Comparison of ENCODE assay signal across 16 mouse cellular contexts in genomic region chr6:129407324-129407723, GRCm38 (mm10). TPM values are rescaled to one million over a fixed set of nuclear protein-coding genes. Genes with fewer than 3 reads are reported as not detected.
DNase-seq lines count a peak whose midpoint lies in the region; ATAC-seq and TF ChIP-seq lines count a peak whose summit lies in the region.
"Had no signal": no experiment of that assay in that cellular context is flagged by ENCODE, and none has a peak within 500 bp of the region (broad histone marks: within the 10 kb centered on the region; RNA-seq: fewer than 3 reads in every experiment).

No protein-coding gene starts in this region.

- H3K4me2 ChIP-seq in liver, postnatal 0 days (ENCODE audit: low read depth, low read length): peak overlapping the region; percentile 13; the same call in 1 of the 2 replicates
- H3K4me2 ChIP-seq in midbrain, postnatal 0 days (ENCODE audit: low read depth, low read length, poor library complexity, severe bottlenecking): no peak overlapping the region
- H3K4me2 ChIP-seq: forebrain, embryonic 12.5 days; hindbrain, embryonic 15.5 days; neural tube, embryonic 15.5 days had no signal

- peak; percentile 64 for ATAC-seq in liver, postnatal 0 days
- ATAC-seq in midbrain, postnatal 0 days (ENCODE audit: low FRiP score): no peak

- H3K36me3 ChIP-seq in liver, postnatal 0 days (replicated peaks; ENCODE audit: insufficient read depth, low read length): no peaks in the 10 kb centered on the region
- H3K36me3 ChIP-seq in midbrain, postnatal 0 days (ENCODE audit: insufficient read depth, low read length): no peaks in the 10 kb centered on the region
- H3K36me3 ChIP-seq: forebrain, embryonic 12.5 days; hindbrain, embryonic 15.5 days; neural tube, embryonic 15.5 days had no signal

- peak; percentile 31 for DNase-seq in kidney, adult 9 months
- no peak for DNase-seq in kidney, postnatal 4 days
- DNase-seq in A20 (ENCODE audit: low read depth, low spot score): peak; percentile 85
- no peak for DNase-seq in liver, postnatal 0 days
- no peak for DNase-seq in midbrain, postnatal 0 days (ENCODE audit: low spot score)
- no peak for DNase-seq in adrenal gland, adult 18-20 months (ENCODE audit: low spot score in 2 of 2)
- DNase-seq: adrenal gland, postnatal 14 days; cerebellum, postnatal 36 days; spleen, adult 18-20 months; thymus, postnatal 25 days had no signal

- no peak overlapping the region for H3K4me3 ChIP-seq in brown adipose tissue, adult 24 weeks (ENCODE audit: insufficient read depth, low read depth, low read length)
- H3K4me3 ChIP-seq in liver, postnatal 0 days (ENCODE audit: low read depth, low read length): no peak overlapping the region
- no peak overlapping the region for H3K4me3 ChIP-seq in midbrain, postnatal 0 days (ENCODE audit: low read depth, low read length)
- H3K4me3 ChIP-seq: forebrain, embryonic 12.5 days; hindbrain, embryonic 15.5 days; neural tube, embryonic 15.5 days had no signal

- no peaks in the 10 kb centered on the region for H3K27me3 ChIP-seq in liver, postnatal 0 days (ENCODE audit: insufficient read depth, low read length)
- no peaks in the 10 kb centered on the region for H3K27me3 ChIP-seq in midbrain, postnatal 0 days (ENCODE audit: insufficient read depth, low read length)
- H3K27me3 ChIP-seq: forebrain, embryonic 12.5 days; hindbrain, embryonic 15.5 days; megakaryocyte, embryonic 14.5 days; neural tube, embryonic 15.5 days had no signal

- no peak overlapping the region for H3K9ac ChIP-seq in liver, postnatal 0 days (replicated peaks)
- H3K9ac ChIP-seq in midbrain, postnatal 0 days (replicated peaks; ENCODE audit: low read length, poor library complexity, severe bottlenecking): no peak overlapping the region
- H3K9ac ChIP-seq: forebrain, embryonic 12.5 days; hindbrain, embryonic 15.5 days; neural tube, embryonic 15.5 days had no signal

- no peaks in the 10 kb centered on the region for H3K9me3 ChIP-seq in liver, postnatal 0 days (ENCODE audit: low read length)
- H3K9me3 ChIP-seq in midbrain, postnatal 0 days (ENCODE audit: low read length): no peaks in the 10 kb centered on the region
- H3K9me3 ChIP-seq: forebrain, embryonic 12.5 days; hindbrain, embryonic 15.5 days; megakaryocyte, embryonic 14.5 days; neural tube, embryonic 15.5 days had no signal

- no peak for TF ChIP-seq CTCF in liver, postnatal 0 days (IDR thresholded peaks at IDR 0.05; ENCODE audit: low read depth)
- TF ChIP-seq CTCF in midbrain, postnatal 0 days (IDR thresholded peaks at IDR 0.05): no peak

- peak overlapping the region; percentile 59 for H3K27ac ChIP-seq in brown adipose tissue, adult 24 weeks (replicated peaks; ENCODE audit: low read depth, low read length)
- peak overlapping the region; percentile 66 for H3K27ac ChIP-seq in liver, postnatal 0 days (ENCODE audit: low read depth)
- no peak overlapping the region for H3K27ac ChIP-seq in midbrain, postnatal 0 days (ENCODE audit: low read depth, low read length)
- H3K27ac ChIP-seq: forebrain, embryonic 12.5 days; hindbrain, embryonic 15.5 days; neural tube, embryonic 15.5 days had no signal

- H3K4me1 ChIP-seq in brown adipose tissue, adult 24 weeks (ENCODE audit: control insufficient read depth, insufficient read depth, insufficient read length, low read length): no peaks in the 10 kb centered on the region
- H3K4me1 ChIP-seq in liver, postnatal 0 days (ENCODE audit: insufficient read depth): no peaks in the 10 kb centered on the region
- H3K4me1 ChIP-seq in midbrain, postnatal 0 days (ENCODE audit: insufficient read depth, low read length): no peaks in the 10 kb centered on the region
- H3K4me1 ChIP-seq: forebrain, embryonic 12.5 days; hindbrain, embryonic 15.5 days; neural tube, embryonic 15.5 days had no signal

- TF ChIP-seq EP300 in liver, postnatal 0 days (IDR thresholded peaks at IDR 0.05; ENCODE audit: low read depth): peak; percentile 55

- WGBS in liver, postnatal 0 days (ENCODE audit: insufficient replicate concordance): 26% methylated on average over 2 of the region's 2 CpGs
- WGBS in midbrain, postnatal 0 days: 51% methylated on average over 2 of the region's 2 CpGs

RNA-seq across cellular contexts. Expression of gene Clec9a, which starts 1.3 kb away (rescaled TPM):
- polyA plus RNA-seq in brown adipose tissue, adult 24 weeks (2012; ENCODE audit: insufficient read depth, insufficient read length, missing spikeins): 0.63 TPM in 1 of 2 replicates, not detected in the other
- polyA plus RNA-seq in liver, postnatal 0 days (2015; fragmentation: Nextera tagmentation; extraction: Ambion mirVana): 0.56 and 0.92 TPM in 2 replicates
- total RNA-seq in midbrain, postnatal 0 days (2014; rRNA removed): not detected in 2 replicates
- polyA plus RNA-seq in midbrain, postnatal 0 days (2015; fragmentation: Nextera tagmentation; extraction: Ambion mirVana): 0.07 and 0.44 TPM in 2 replicates
- total RNA-seq in adrenal gland, adult 18-20 months (2021): 1 to 10 TPM in 1 of 2 experiments, under 1 TPM in 1; 0.53 to 1.6 TPM

RNA-seq across cellular contexts. Expression of gene Clec1b, which starts 10.2 kb away (rescaled TPM):
- not detected in 2 replicates for polyA plus RNA-seq in brown adipose tissue, adult 24 weeks (2012; ENCODE audit: insufficient read depth, insufficient read length, missing spikeins)
- polyA plus RNA-seq in liver, postnatal 0 days (2015; fragmentation: Nextera tagmentation; extraction: Ambion mirVana): 53.8 and 56.0 TPM in 2 replicates
- not detected in 2 replicates for total RNA-seq in midbrain, postnatal 0 days (2014; rRNA removed)
- polyA plus RNA-seq in midbrain, postnatal 0 days (2015; fragmentation: Nextera tagmentation; extraction: Ambion mirVana): 0.46 and 0.61 TPM in 2 replicates
- total RNA-seq in adrenal gland, adult 18-20 months (2021): 1 to 10 TPM; 1.4 to 2.0 TPM

RNA-seq across cellular contexts. Expression of gene Clec12b, which starts 21.6 kb away (rescaled TPM):
- polyA plus RNA-seq in brown adipose tissue, adult 24 weeks (2012; ENCODE audit: insufficient read depth, insufficient read length, missing spikeins): not detected in 2 replicates
- polyA plus RNA-seq in liver, postnatal 0 days (2015; fragmentation: Nextera tagmentation; extraction: Ambion mirVana): 0.11 TPM in 1 of 2 replicates, not detected in the other
- not detected in 2 replicates for total RNA-seq in midbrain, postnatal 0 days (2014; rRNA removed)
- polyA plus RNA-seq in midbrain, postnatal 0 days (2015; fragmentation: Nextera tagmentation; extraction: Ambion mirVana): 0.23 and 0.37 TPM in 2 replicates
- under 1 TPM; 0.22 to 0.30 TPM for total RNA-seq in adrenal gland, adult 18-20 months (2021)
- total RNA-seq: left cerebral cortex, adult 8-10 months had no signal
- polyA plus RNA-seq: forebrain, embryonic 12.5 days had no signal

RNA-seq across cellular contexts. Expression of gene Clec1a, which starts 44.5 kb away (rescaled TPM):
- 2.1 and 2.5 TPM in 2 replicates for polyA plus RNA-seq in brown adipose tissue, adult 24 weeks (2012; ENCODE audit: insufficient read depth, insufficient read length, missing spikeins)
- polyA plus RNA-seq in liver, postnatal 0 days (2015; fragmentation: Nextera tagmentation; extraction: Ambion mirVana): 0.65 and 1.0 TPM in 2 replicates
- total RNA-seq in midbrain, postnatal 0 days (2014; rRNA removed): 1.9 and 5.6 TPM in 2 replicates
- polyA plus RNA-seq in midbrain, postnatal 0 days (2015; fragmentation: Nextera tagmentation; extraction: Ambion mirVana): 2.6 and 2.8 TPM in 2 replicates
- 1 to 10 TPM; 4.0 to 4.5 TPM for total RNA-seq in adrenal gland, adult 18-20 months (2021)

Comparison
In these comparisons a context has a peak if more than half of its experiments do, and no peak if none do; other contexts are left out.
1. DNase-seq: peak in kidney, adult 9 months (single experiment) and A20 (single experiment); none in kidney, postnatal 4 days (0 of 2), liver, postnatal 0 days (single experiment), midbrain, postnatal 0 days (single experiment) and adrenal gland, adult 18-20 months (0 of 2).
2. RNA of gene Clec1b, which starts 10.2 kb away (polyA plus RNA-seq): 53.8 to 56.0 TPM in liver, postnatal 0 days; not detected in brown adipose tissue, adult 24 weeks and 0.46 to 0.61 TPM in midbrain, postnatal 0 days; every median in the first group is over 10 times any median in the second.